Mouse (Mus musculus) left cerebral cortex, adult 8-10 months (tissue): ENCODE measurements around the gene Wdr95. TPM values are rescaled to one million over a fixed set of nuclear protein-coding genes. Genes with fewer than 3 reads are reported as not detected.

Experiments used
- DNase-seq, 2 experiments: peaks; one replicate each; pipeline ENCODE4 v3.0.0; 2022; ENCODE audit warnings: low spot score in 2 of 2
- total RNA-seq, 4 experiments: library from RNA; stranded (reverse); gene quantifications; 2 replicates each; pipeline ENCODE4 v1.2.4; 2022

Wdr95 gene
- total RNA-seq, 4 experiments from 2014 or later, result 0.15 to 1.9 (median 0.43) TPM

DNA sequence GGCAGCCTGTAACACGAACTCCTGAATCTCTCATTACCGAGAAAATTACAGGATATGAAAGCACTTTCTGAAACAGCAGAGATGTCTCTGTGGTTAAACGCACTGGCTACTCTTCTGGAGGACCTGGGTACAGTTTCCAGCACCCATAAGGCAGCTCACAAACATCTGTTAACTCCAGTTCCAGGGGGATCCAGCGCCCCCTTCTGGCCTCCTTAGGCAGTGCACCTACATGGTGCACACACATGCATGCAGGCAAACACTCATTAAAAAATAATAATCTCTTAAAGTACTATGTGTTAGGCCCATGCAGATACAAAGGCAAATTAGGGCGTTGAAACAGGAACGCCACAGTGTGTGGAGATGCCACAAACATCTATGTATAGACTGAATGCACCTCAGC, 132.9 kb downstream of the Wdr95 start:
- DNase-seq, result no peak

Other genes starting within 250 kb of the Wdr95 start
- gene Medag, start 116.9 kb upstream of the Wdr95 start, total RNA-seq, result 10 to 100 TPM; 12.1 to 17.6 (median 15.0) TPM
- 1 to 10 TPM in 1 of 4 experiments, under 1 TPM in 3; 0.32 to 1.6 (median 0.80) TPM for gene Tex26, start 89.0 kb upstream of the Wdr95 start, total RNA-seq
- gene Hsph1, start 107.7 kb downstream of the Wdr95 start, total RNA-seq, result 100 to 1,000 TPM; 269 to 310 (median 301) TPM
- 10 to 100 TPM; 16.4 to 21.1 (median 18.8) TPM for gene B3glct, start 149.6 kb downstream of the Wdr95 start, total RNA-seq